Mouse (Mus musculus) embryonic facial prominence, embryonic 14.5 days (tissue): ENCODE measurements around the gene Fam83e. TPM values are rescaled to one million over a fixed set of nuclear protein-coding genes. Genes with fewer than 3 reads are reported as not detected.

ENCODE experiments used
- ATAC-seq: fragments of 200-750 bp; cut with Nextera tagmentation; 2 replicates; pipeline ENCODE4 v1.8.0; 2017; ENCODE audit warnings: low read depth, moderate number of reproducible peaks, moderate TSS enrichment
- DNase-seq: peaks from one replicate; pipeline ENCODE4 v3.0.0-alpha.2; 2015; ENCODE audit warnings: low spot score
- H3K27ac ChIP-seq: fragments of 300-500 bp; sonication (generic); replicated peaks from 2 replicates; pipeline ENCODE4 v1.5.1; 2014; ENCODE audit warnings: low read depth, mild to moderate bottlenecking, low read length, moderate library complexity
- H3K27me3 ChIP-seq: fragments of 300-500 bp; sonication (generic); replicated peaks from 2 replicates; pipeline ENCODE4 v1.6.1; 2014; ENCODE audit warnings: low read length; ENCODE audit not compliant: control insufficient read depth, insufficient read depth
- H3K36me3 ChIP-seq: fragments of 300-500 bp; sonication (generic); 2 replicates; pipeline ENCODE4 v1.6.1; 2014; ENCODE audit warnings: low read length, mixed read lengths; ENCODE audit not compliant: control insufficient read depth, insufficient read depth
- H3K4me1 ChIP-seq: fragments of 300-500 bp; sonication (generic); 2 replicates; pipeline ENCODE4 v1.6.1; 2014; ENCODE audit warnings: antibody characterized with exemption, low read length; ENCODE audit not compliant: control insufficient read depth, insufficient read depth
- H3K4me2 ChIP-seq: fragments of 300-500 bp; sonication (generic); 2 replicates; pipeline ENCODE4 v1.6.1; 2014; ENCODE audit warnings: low read depth, mild to moderate bottlenecking, low read length, moderate library complexity, mixed read lengths
- H3K4me3 ChIP-seq: fragments of 300-500 bp; sonication (generic); 2 replicates; pipeline ENCODE4 v1.5.1; 2014; ENCODE audit warnings: low read depth, mild to moderate bottlenecking, low read length
- H3K9ac ChIP-seq: fragments of 300-500 bp; sonication (generic); 2 replicates; pipeline ENCODE4 v1.6.1; 2014; ENCODE audit warnings: low read depth, mild to moderate bottlenecking, low read length, moderate library complexity, mixed read lengths
- H3K9me3 ChIP-seq: fragments of 300-500 bp; sonication (generic); 2 replicates; pipeline ENCODE4 v1.6.1; 2016; ENCODE audit warnings: low read length; ENCODE audit not compliant: control insufficient read depth
- WGBS: fragments of 180-500 bp; shearing (Covaris S2); extraction: QIAGEN DNeasy Blood & Tissue Kit; methylation state at CpG from one replicate; pipeline ENCODE4 v1.1.7; 2014; 5-methylcytosine and 5-hydroxymethylcytosine counted together
- polyA plus RNA-seq: library from polyadenylated mRNA; unstranded; fragments of >200 nt; fragmentation: Nextera tagmentation; extraction: Ambion mirVana; gene quantifications from 2 replicates; pipeline ENCODE4 v1.2.1, GENCODE M21; 2014

Fam83e gene
- polyA plus RNA-seq, 1 experiment from 2014 or later = 0.36 TPM

- Histone ChIP-seq H3K9me3 (no peaks in the 10 kb centered on the region), H3K4me1 (peaks cover 3% of the 10 kb centered on the region), H3K36me3 (peaks cover 76% of the 10 kb centered on the region), H3K27ac (no peak overlapping the region), H3K4me3 (no peak overlapping the region), H3K4me2 (no peak overlapping the region), H3K9ac (no peak overlapping the region), H3K27me3 (no peaks in the 10 kb centered on the region)
- DNase-seq (no peak), ATAC-seq (no peak)
- WGBS = 56% methylated on average over 13 of the region's 13 CpGs
These were observed 783 bp downstream of the Fam83e start for GRCm38 (mm10) chr7:45721642-45722347.

GRCm38 (mm10) chr7:45722348-45722713 lies 1.3 kb downstream of the Fam83e start:
- Histone ChIP-seq H3K4me3 (no peak overlapping the region), H3K9ac (no peak overlapping the region)
- WGBS = 87% methylated on average over 8 of the region's 13 CpGs

GRCm38 (mm10) chr7:45723301-45723700 lies 2.3 kb downstream of the Fam83e start:
- Histone ChIP-seq H3K36me3 (peaks cover 79% of the 10 kb centered on the region), H3K27me3 (no peaks in the 10 kb centered on the region), H3K27ac (no peak overlapping the region), H3K4me3 (no peak overlapping the region), H3K9ac (no peak overlapping the region), H3K9me3 (no peaks in the 10 kb centered on the region), H3K4me1 (peaks cover 3% of the 10 kb centered on the region), H3K4me2 (no peak overlapping the region)
- no peak for ATAC-seq
- no peak for DNase-seq
- WGBS = 76% methylated on average over 4 of the region's 4 CpGs

More at GRCm38 (mm10) chr7:45722348-45722713, 1.3 kb downstream of the Fam83e start:
- Histone ChIP-seq H3K36me3 (peaks cover 79% of the 10 kb centered on the region), H3K27ac (no peak overlapping the region), H3K4me2 (no peak overlapping the region), H3K27me3 (no peaks in the 10 kb centered on the region), H3K4me1 (peaks cover 3% of the 10 kb centered on the region), H3K9me3 (no peaks in the 10 kb centered on the region)
- no peak for DNase-seq
- no peak for ATAC-seq

- no peak overlapping the region for H3K4me3 ChIP-seq
- DNase-seq (no peak), ATAC-seq (no peak)
- no peak overlapping the region for H3K9ac ChIP-seq
- no peak overlapping the region for H3K27ac ChIP-seq
- WGBS = 94% methylated on average over 14 of the region's 14 CpGs
- peaks cover 3% of the 10 kb centered on the region for H3K4me1 ChIP-seq
- no peaks in the 10 kb centered on the region for H3K27me3 ChIP-seq
- H3K9me3 ChIP-seq = no peaks in the 10 kb centered on the region
- no peak overlapping the region for H3K4me2 ChIP-seq
- H3K36me3 ChIP-seq = peaks cover 81% of the 10 kb centered on the region
These were observed 2.8 kb downstream of the Fam83e start for GRCm38 (mm10) chr7:45723781-45724180.

GRCm38 (mm10) chr7:45725151-45725550 lies 4.1 kb downstream of the Fam83e start:
- ATAC-seq = no peak
- Histone ChIP-seq H3K4me1 (no peaks in the 10 kb centered on the region), H3K9ac (no peak overlapping the region), H3K4me2 (no peak overlapping the region), H3K27ac (no peak overlapping the region), H3K27me3 (no peaks in the 10 kb centered on the region), H3K36me3 (peaks cover 70% of the 10 kb centered on the region), H3K4me3 (no peak overlapping the region), H3K9me3 (no peaks in the 10 kb centered on the region)
- WGBS = 90% methylated on average over 7 of the region's 9 CpGs
- DNase-seq = no peak

GRCm38 (mm10) chr7:45725713-45726112 lies 4.7 kb downstream of the Fam83e start, which contains the start of gene Spaca4:
Gene Spaca4, minus strand, starts transcription at chr7:45725813.
- Histone ChIP-seq H3K4me2 (no peak within 1 kb of the TSS), H3K27ac (no peak within 1 kb of the TSS), H3K27me3 (no peaks in the 10 kb centered on the region), H3K4me1 (no peaks in the 10 kb centered on the region), H3K9ac (no peak within 1 kb of the TSS), H3K9me3 (no peaks in the 10 kb centered on the region), H3K36me3 (peaks cover 65% of the 10 kb centered on the region), H3K4me3 (no peak within 1 kb of the TSS)
- DNase-seq (no peak), ATAC-seq (no peak)
- 91% methylated on average over 11 of the region's 11 CpGs for WGBS

GRCm38 (mm10) chr7:45726419-45726818 lies 5.4 kb downstream of the Fam83e start:
- no peak overlapping the region for H3K27ac ChIP-seq
- H3K9me3 ChIP-seq = no peaks in the 10 kb centered on the region
- peaks cover 61% of the 10 kb centered on the region for H3K36me3 ChIP-seq
- no peak overlapping the region for H3K4me3 ChIP-seq
- H3K27me3 ChIP-seq = no peaks in the 10 kb centered on the region
- H3K4me2 ChIP-seq = no peak overlapping the region
- H3K9ac ChIP-seq = no peak overlapping the region
- ATAC-seq (no peak), DNase-seq (no peak)
- no peaks in the 10 kb centered on the region for H3K4me1 ChIP-seq
- 92% methylated on average over 7 of the region's 10 CpGs for whole genome bisulfite sequencing

- WGBS = 85% methylated on average over 3 of the region's 3 CpGs
- Histone ChIP-seq H3K9ac (no peak overlapping the region), H3K4me2 (no peak overlapping the region), H3K27ac (no peak overlapping the region), H3K4me1 (no peaks in the 10 kb centered on the region), H3K4me3 (no peak overlapping the region), H3K36me3 (peaks cover 50% of the 10 kb centered on the region), H3K9me3 (no peaks in the 10 kb centered on the region), H3K27me3 (no peaks in the 10 kb centered on the region)
- ATAC-seq (no peak), DNase-seq (no peak)
These were observed 6.6 kb downstream of the Fam83e start for GRCm38 (mm10) chr7:45727625-45728024.
